Mouse (Mus musculus) small intestine, adult 2 months (tissue): Measurements from ENCODE around the gene Asb2.

Experiments
- CTCF ChIP-seq: fragments of 200-500 bp; IDR thresholded peaks from 2 replicates; pipeline ENCODE4 v1.5.1; 2012; ENCODE audit warnings: low read depth, mild to moderate bottlenecking, control low read depth, inconsistent platforms, low read length, moderate library complexity, mixed read lengths; ENCODE audit not compliant: insufficient replicate concordance, insufficient read length; ENCODE audit errors: extremely low read depth
- POLR2A ChIP-seq: fragments of 200-500 bp; IDR thresholded peaks from 2 replicates; pipeline ENCODE4 v1.6.1; 2012; ENCODE audit warnings: low read depth, mild to moderate bottlenecking, control low read depth, inconsistent platforms, low read length, moderate library complexity

GRCm38 (mm10) chr12:103370861-103371260, 15.1 kb upstream of the Asb2 start:
- TF ChIP-seq CTCF (no peak), POLR2A (no peak)
